Mouse (Mus musculus) midbrain, embryonic 10.5 days (tissue): ENCODE measurements at regions not wholly inside any gene's neighbourhood (a gene's known extent, or its start where the extent isn't known, plus 50 kb on each side); places are given as distances from the start of the nearest gene placed in this dataset.

Experiments
- DNase-seq: peaks from one replicate; pipeline ENCODE4 v3.0.0-alpha.2; 2017; ENCODE audit warnings: low spot score
- H3K27ac ChIP-seq: fragments of 300-500 bp; sonication (generic); replicated peaks from 2 replicates; pipeline ENCODE4 v1.5.1; 2016; ENCODE audit warnings: mild to moderate bottlenecking
- H3K27me3 ChIP-seq: fragments of 300-500 bp; sonication (generic); 2 replicates; pipeline ENCODE4 v1.6.1; 2016; ENCODE audit warnings: low read depth, mild to moderate bottlenecking; ENCODE audit not compliant: poor library complexity, severe bottlenecking
- H3K36me3 ChIP-seq: fragments of 300-500 bp; sonication (generic); 2 replicates; pipeline ENCODE4 v1.6.1; 2016; ENCODE audit warnings: mild to moderate bottlenecking, moderate library complexity
- H3K4me1 ChIP-seq: fragments of 300-500 bp; sonication (generic); 2 replicates; pipeline ENCODE4 v1.6.1; 2016
- H3K4me3 ChIP-seq: fragments of 300-500 bp; sonication (generic); 2 replicates; pipeline ENCODE4 v1.5.1; 2016; ENCODE audit warnings: mild to moderate bottlenecking, moderate library complexity
- H3K9me3 ChIP-seq: fragments of 300-500 bp; sonication (generic); replicated peaks from 2 replicates; pipeline ENCODE4 v1.6.1; 2016; ENCODE audit warnings: mild to moderate bottlenecking
- WGBS: fragments of 180-500 bp; shearing (Covaris S2); methylation state at CpG from one replicate; pipeline ENCODE4 v1.1.7; 2016; 5-methylcytosine and 5-hydroxymethylcytosine counted together

GRCm38 (mm10) chr12:97432704-97433103 is 826.6 kb downstream of the Galc start:
- no peak for DNase-seq
- 91% methylated on average over 4 of the region's 4 CpGs for WGBS
- Histone ChIP-seq H3K27ac (no peak overlapping the region), H3K27me3 (no peaks in the 10 kb centered on the region), H3K4me1 (no peaks in the 10 kb centered on the region), H3K4me3 (no peak overlapping the region), H3K36me3 (no peaks in the 10 kb centered on the region), H3K9me3 (no peaks in the 10 kb centered on the region)

GRCm38 (mm10) chr12:97428252-97428651 is 831.0 kb downstream of the Galc start:
- Histone ChIP-seq H3K36me3 (no peaks in the 10 kb centered on the region), H3K27ac (no peak overlapping the region), H3K4me1 (no peaks in the 10 kb centered on the region), H3K9me3 (no peaks in the 10 kb centered on the region), H3K4me3 (no peak overlapping the region), H3K27me3 (no peaks in the 10 kb centered on the region)
- DNase-seq = no peak
- WGBS = 95% methylated on average over 3 of the region's 3 CpGs

GRCm38 (mm10) chr12:97424726-97425125 is 834.5 kb downstream of the Galc start:
- 93% methylated on average over 3 of the region's 3 CpGs for WGBS
- Histone ChIP-seq H3K9me3 (no peaks in the 10 kb centered on the region), H3K36me3 (no peaks in the 10 kb centered on the region), H3K4me3 (no peak overlapping the region), H3K27me3 (no peaks in the 10 kb centered on the region), H3K4me1 (no peaks in the 10 kb centered on the region), H3K27ac (no peak overlapping the region)
- DNase-seq = no peak

DNA sequence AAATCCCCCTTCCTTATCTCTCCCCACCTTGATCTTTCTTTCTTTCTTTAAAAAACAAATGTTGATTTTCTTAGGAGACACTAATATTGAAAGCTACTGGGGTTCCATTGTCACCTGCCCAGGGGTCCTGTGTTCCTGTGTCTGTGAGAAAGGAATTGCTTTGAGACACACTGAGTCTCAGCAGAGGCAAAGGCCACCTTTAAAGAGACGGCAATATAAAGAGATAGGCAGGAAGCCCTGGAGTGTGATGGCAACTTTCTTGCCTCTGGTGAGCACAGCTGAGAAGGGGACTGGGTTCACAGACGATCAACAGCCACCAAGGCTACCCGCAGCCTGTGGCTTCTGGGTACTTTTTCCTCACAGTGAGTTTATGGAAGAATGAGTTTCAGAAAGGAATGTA is 855.8 kb downstream of the Galc start:
- H3K4me1 ChIP-seq = peaks cover 17% of the 10 kb centered on the region
- H3K9me3 ChIP-seq = no peaks in the 10 kb centered on the region
- H3K27me3 ChIP-seq = no peaks in the 10 kb centered on the region
- WGBS = 12% methylated on average over 3 of the region's 3 CpGs
- no peaks in the 10 kb centered on the region for H3K36me3 ChIP-seq
- no peak overlapping the region for H3K27ac ChIP-seq
- H3K4me3 ChIP-seq = no peak overlapping the region
- DNase-seq = no peak

DNA sequence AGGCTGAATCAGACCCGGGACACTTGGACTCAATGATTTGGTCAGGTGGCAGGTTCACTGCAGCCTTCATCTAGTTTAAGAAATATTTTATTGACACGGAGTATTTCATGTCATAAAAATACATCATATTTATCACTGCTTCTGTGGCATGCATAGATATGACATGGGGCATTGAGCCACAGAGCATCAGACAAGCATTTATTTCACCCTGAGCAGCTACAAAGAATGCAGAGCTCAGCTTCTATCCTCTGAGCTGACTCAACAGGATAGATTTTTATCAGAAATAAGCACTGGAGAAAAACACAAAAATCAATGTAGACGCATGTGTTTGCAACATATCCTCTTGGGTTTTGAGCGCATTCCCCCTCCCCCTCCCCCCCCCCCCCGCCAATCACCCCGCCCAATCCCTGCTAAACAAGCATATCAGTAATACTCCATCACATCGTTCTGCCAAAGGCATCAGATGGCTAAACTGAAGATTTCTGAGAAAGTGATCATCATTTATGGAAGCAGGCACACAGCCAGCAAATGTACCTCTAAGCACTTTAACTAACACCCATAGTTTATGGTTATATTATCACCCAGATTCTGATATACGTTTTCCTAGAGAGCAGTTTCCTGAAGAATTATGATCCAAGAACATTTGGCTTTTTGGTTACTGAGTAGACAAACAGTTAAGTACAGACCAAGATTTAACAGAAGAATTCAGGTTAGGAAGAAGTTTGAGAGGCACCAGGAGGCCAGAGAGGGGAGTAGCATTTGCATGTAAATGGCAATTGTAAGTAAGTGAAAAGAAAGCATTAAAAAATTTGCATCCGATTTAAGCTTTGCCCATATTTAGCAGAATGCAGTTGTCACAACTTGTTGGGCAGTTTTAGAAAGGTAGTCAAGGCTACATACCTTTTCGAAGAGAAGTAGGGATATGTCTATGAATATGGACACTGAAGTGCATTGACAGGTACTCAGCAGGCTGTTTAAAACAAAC is 856.6 kb downstream of the Galc start:
- Histone ChIP-seq H3K27ac (no peak overlapping the region), H3K4me1 (peaks cover 17% of the 10 kb centered on the region), H3K36me3 (no peaks in the 10 kb centered on the region), H3K9me3 (no peaks in the 10 kb centered on the region), H3K27me3 (no peaks in the 10 kb centered on the region), H3K4me3 (no peak overlapping the region)
- no peak for DNase-seq
- 18% methylated on average over 10 of the region's 10 CpGs for WGBS

GRCm38 (mm10) chr12:97398582-97398945 is 860.7 kb downstream of the Galc start:
- WGBS = 69% methylated on average over 3 of the region's 3 CpGs
- H3K9me3 ChIP-seq = no peaks in the 10 kb centered on the region
- H3K27ac ChIP-seq = no peak overlapping the region

DNA sequence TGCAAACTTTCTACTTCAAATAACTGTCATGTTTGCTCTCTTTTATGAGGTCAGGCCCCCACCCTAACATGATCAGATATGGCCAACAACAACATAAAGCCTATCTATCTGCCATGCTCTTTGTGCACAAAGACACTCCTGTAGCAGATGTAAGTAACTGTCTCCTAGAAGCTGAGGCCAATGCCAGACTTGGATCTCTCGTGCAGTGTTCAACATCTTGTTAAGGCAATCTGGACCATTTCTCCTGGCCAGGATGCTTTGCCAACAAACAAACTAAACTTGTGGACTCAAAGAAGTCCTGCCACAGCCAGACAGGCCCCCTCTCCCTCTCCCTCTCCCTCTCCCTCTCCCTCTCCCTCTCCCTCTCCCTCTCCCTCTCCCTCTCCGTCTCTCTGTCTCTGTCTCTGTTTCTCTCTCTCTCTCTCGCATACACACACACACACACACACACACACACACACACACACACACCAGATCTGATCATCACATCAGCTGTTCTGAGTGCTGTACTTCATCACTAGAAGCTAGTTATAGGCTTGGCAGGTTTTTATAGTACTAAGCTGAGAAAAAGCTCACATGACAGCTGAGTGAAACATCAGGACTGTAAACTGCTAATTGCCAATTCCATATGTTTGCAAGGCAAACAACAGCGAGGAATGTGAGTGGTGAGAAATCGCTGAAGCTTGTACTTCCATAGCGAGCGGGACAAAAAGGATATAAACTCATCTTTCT is 861.2 kb downstream of the Galc start:
- WGBS = 84% methylated on average over 5 of the region's 7 CpGs
- Histone ChIP-seq H3K36me3 (no peaks in the 10 kb centered on the region), H3K27me3 (no peaks in the 10 kb centered on the region), H3K4me1 (peaks cover 10% of the 10 kb centered on the region), H3K4me3 (no peak overlapping the region), H3K9me3 (no peaks in the 10 kb centered on the region), H3K27ac (no peak overlapping the region)
- DNase-seq = no peak

More at GRCm38 (mm10) chr12:97398582-97398945, 860.7 kb downstream of the Galc start:
- Histone ChIP-seq H3K4me3 (no peak overlapping the region), H3K36me3 (no peaks in the 10 kb centered on the region), H3K27me3 (no peaks in the 10 kb centered on the region), H3K4me1 (peaks cover 15% of the 10 kb centered on the region)
- DNase-seq = no peak

- Histone ChIP-seq H3K27me3 (no peaks in the 10 kb centered on the region), H3K9me3 (no peaks in the 10 kb centered on the region), H3K4me3 (no peak overlapping the region), H3K27ac (no peak overlapping the region), H3K36me3 (no peaks in the 10 kb centered on the region), H3K4me1 (no peaks in the 10 kb centered on the region)
- WGBS = 77% methylated on average over 3 of the region's 3 CpGs
- no peak for DNase-seq
Observed at GRCm38 (mm10) chr12:97361804-97362203, 897.5 kb downstream of the Galc start.

DNA sequence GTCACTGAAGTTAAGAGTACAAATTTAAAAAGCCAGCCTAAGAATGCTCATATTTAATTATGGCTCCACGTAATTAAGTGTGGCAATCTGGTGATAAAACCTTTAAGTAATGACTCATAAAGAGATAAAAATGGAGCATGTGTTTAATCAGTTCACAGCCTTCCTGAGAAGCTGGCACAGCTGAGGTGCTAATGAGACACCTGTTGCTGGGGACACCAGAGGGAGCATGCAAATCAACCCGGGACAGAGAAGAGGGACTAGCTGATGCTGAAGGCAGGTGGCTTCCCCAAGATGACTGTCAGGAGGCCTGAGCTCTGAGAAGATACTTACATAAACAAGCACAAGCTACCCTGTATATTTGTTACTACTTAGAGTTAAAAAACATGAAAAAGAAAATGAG is 898.6 kb downstream of the Galc start:
- no peak for DNase-seq
- Histone ChIP-seq H3K27me3 (no peaks in the 10 kb centered on the region), H3K36me3 (no peaks in the 10 kb centered on the region), H3K27ac (no peak overlapping the region), H3K9me3 (no peaks in the 10 kb centered on the region), H3K4me3 (no peak overlapping the region), H3K4me1 (no peaks in the 10 kb centered on the region)
- 42% methylated on average over 2 of the region's 2 CpGs for WGBS

DNA sequence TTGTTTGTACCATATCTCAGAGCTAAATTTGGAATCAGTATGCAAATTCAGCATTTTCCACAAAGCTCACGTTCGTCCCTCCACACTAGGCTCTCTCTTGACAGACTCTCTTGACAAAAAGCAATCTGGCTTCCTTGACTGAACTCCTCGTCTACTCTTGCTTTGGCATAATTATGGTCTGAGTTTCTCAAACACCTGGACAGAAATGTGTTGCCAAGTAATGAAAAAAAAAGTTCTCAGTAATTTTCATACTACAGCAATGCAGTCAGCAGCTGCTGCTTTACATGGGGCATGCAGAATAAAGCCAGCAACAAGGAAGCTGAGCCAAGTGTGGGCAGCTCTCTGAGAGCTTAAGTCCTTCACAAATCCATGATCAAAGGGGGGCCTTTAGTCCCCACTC is 932.7 kb downstream of the Galc start:
- no peak for DNase-seq
- WGBS = 73% methylated on average over 3 of the region's 3 CpGs
- H3K27ac ChIP-seq = no peak overlapping the region
- H3K4me1 ChIP-seq = peaks cover 3% of the 10 kb centered on the region; the same call in 1 of the 2 replicates
- H3K9me3 ChIP-seq = no peaks in the 10 kb centered on the region
- H3K4me3 ChIP-seq = no peak overlapping the region
- no peaks in the 10 kb centered on the region for H3K36me3 ChIP-seq
- no peaks in the 10 kb centered on the region for H3K27me3 ChIP-seq

DNA sequence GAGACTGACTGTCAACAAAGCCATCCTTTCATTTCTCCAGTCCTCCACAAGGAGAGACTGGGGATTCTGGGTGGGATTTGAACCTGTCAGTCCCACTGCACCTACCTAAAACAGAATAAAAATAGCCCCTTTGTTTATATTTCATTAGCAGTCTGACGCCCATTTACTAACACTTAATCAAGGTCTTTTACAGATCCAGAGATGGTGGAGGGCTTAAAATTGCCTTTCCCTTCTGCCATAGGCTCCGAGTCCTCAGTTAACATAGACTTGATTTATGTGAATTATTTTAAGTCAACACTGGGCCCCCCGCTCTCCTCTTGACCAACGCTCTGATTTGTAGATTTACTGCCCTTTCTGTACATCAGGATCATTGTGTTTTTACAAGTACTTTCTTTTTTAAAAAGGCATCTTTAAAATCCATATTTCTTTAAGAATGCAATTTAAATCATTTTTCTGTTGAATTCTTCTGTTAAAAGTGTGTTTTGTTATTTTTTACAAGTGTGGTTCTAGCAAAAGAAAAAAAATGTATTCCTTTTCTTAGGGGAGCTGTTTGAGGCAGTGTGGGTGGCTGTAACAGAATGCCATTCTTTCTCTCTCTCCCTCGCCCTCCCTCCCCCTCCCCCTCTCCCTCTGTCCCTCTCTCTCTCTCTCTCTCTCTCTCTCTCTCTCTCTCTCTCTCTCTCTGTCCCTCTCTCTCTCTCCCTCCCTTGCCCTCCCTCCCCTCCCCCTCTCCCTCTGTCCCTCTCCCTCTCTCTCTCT is 946.8 kb downstream of the Galc start:
- DNase-seq = no peak
- no peaks in the 10 kb centered on the region for H3K4me1 ChIP-seq
- H3K9me3 ChIP-seq = no peaks in the 10 kb centered on the region
- no peaks in the 10 kb centered on the region for H3K36me3 ChIP-seq
- WGBS = 73% methylated on average over 5 of the region's 5 CpGs
- H3K27me3 ChIP-seq = no peaks in the 10 kb centered on the region
- no peak overlapping the region for H3K4me3 ChIP-seq
- no peak overlapping the region for H3K27ac ChIP-seq

GRCm38 (mm10) chr12:97278792-97279191 is 980.5 kb downstream of the Galc start:
- Histone ChIP-seq H3K4me1 (no peaks in the 10 kb centered on the region), H3K27ac (no peak overlapping the region), H3K9me3 (no peaks in the 10 kb centered on the region), H3K36me3 (no peaks in the 10 kb centered on the region), H3K4me3 (no peak overlapping the region), H3K27me3 (no peaks in the 10 kb centered on the region)
- no peak for DNase-seq
- WGBS = 86% methylated on average over 2 of the region's 2 CpGs
